Mouse (Mus musculus) CD4-positive, CD25-positive, alpha-beta regulatory T cell, adult 4 months (primary cell): ENCODE data around the gene Glt8d2. TPM values are rescaled to one million over a fixed set of nuclear protein-coding genes. Genes with fewer than 3 reads are reported as not detected.

Experiments used
- ATAC-seq: one replicate; pipeline ENCODE4 v1.8.0; 2017
- polyA plus RNA-seq, 2 experiments: library from polyadenylated mRNA; unstranded; fragments of 100-300 nt; shearing (Covaris generic); gene quantifications; one replicate each; pipeline ENCODE4 v1.2.1; 2017

The Glt8d2 gene
- polyA plus RNA-seq, 2 experiments from 2014 or later = 2.1 to 2.9 TPM

GRCm38 (mm10) chr10:82646083-82646482 is 44.4 kb downstream of the Glt8d2 start:
- ATAC-seq = no peak

DNA sequence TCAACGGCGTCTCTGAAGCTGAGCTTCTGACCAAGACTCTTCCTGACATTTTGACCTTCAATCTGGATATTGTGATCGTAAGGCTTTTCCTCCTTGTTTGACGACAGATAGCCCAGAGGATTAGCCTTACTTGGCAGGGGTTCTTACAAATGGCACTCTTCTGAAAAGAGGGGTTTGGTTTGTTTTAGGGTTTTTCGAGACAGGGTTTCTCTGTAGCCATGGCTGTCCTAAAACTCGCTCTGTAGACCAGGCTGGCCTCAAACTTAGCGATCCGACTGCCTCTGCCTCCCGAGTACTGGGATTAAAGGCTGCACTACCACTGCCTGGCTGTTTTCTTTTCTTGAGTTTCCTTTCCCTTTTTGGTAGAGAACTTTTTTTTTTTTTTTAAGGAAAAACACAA is 49.0 kb downstream of the Glt8d2 start:
- no peak for ATAC-seq

DNA sequence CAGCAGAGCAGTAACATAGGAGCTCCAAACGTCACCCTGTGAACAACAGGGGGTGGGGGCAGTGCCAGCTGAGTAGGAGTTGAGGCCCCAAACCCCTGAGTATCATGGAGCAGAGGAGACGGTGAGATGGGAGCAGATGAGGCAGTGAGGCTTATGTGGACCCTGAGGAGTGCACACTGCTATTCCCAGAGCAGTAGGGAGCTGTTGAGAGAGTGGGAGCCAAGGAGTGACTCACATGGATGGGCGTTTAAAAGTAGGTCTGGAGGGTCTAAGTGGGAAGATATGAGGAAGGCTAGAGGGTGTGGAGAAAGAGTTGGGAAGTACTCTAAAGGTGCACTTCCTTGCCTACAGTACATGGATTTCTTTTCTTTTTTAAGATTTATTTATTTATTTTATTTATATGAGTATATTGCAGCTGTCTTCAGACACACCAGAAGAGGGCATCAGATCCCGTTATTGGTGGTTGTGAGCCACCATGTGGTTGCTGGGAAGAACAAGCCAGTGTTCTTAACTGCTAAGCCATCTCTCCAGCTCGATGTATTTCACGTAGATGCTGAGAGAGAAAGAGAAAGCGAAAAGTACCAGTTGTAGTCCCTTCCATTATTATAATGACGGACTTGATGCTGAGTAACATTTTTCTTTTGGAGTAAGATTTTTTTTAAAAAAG is 51.3 kb downstream of the Glt8d2 start:
- ATAC-seq = no peak

DNA sequence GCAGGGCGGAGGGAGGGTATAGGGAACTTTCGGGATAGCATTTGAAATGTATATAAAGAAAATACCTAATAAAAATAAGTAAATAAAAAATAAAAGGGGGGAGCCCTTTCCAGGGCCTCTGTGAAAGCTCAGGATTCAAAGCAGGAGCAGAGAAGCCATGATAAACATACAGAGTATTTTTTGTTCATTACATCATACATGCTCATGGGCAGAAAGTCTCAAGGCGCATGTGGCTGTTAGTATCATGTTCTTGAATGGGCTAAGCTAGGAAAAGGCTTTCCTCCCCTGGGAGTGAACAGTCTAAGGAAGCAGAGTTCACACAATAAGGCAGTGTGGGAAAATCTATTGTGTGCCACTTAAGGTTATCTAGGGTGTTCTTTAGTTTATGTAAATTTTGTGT is 54.1 kb downstream of the Glt8d2 start:
- ATAC-seq = no peak

DNA sequence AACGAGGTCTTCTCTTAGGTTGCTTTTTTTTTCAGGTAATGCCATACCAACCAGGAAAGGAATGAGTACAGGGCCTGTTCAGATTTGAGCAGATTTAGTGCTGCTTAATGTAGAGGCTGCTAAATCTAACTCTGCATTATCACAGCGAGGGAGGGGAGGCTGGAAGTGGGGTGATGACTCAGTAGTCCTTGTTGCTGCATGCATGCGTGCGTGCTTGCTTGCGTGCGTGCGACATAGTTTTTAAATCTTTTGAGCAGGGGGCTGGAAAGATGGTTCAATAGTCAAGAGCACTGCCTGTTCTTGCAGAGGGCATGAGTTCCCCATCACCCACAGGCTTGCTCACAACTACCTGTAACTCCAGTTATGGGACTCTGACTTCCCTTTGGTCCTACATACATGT is 56.1 kb downstream of the Glt8d2 start:
- ATAC-seq = no peak

DNA sequence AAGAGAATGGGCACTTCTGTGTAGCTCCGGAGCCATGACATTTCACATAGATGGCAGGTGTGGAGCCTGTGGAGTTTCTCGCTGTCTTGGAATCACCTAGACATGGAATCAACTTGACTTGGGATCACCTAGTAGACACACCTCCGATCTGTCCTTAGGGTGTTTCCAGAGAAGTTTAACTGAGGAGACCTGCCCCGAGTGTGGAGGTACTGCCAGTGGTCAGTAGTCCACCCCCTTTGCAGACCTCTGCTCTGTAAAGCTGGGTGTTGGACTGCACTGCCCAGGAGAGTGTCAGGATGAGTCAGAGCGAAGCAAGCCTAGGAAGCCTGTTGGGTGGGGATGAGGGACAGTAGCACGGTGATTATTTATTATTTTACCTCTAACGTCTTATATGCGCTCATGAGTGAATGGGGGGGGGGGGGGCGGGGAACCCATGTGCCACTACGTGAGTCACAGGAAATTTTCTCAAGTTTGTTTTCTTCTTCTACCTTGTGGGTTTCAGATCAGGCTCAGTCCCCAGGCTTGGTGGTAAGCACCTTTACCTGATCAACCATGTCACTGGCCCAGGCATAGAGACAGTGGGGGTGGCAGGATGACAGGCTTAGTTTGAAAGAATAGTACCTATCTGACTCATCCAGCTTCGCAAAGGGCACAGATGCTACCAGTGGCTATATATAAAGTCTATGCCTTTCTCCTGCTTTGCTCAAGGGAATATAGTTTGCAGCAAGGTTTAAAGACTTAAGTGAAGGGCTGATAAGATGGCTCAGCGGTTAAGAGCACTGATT is 57.8 kb downstream of the Glt8d2 start:
- peak; percentile 49 for ATAC-seq

DNA sequence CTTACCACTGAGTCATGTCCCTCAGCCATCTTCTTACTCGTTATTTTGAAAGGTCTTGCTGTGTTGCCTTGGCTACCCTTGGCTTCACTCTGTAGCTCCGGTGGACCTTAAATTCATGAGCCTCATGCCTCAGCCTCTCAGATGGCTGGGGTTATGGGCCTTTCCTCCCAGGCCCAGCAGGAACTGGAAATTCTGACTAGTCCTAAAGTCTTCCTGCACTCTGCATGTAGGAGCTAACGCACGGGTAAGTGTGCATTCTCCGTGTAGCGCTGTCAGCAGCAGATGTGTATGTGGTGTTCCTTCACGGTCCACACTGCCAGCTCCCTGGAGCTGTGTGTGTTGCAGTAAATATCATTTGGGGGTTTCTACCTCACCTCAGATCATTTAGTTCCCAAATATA is 59.3 kb downstream of the Glt8d2 start:
- ATAC-seq = no peak

- no peak for ATAC-seq
Measured at GRCm38 (mm10) chr10:82630497-82630896, 60.0 kb downstream of the Glt8d2 start.

GRCm38 (mm10) chr10:82629586-82630255 is 60.7 kb downstream of the Glt8d2 start, which contains the start of gene Tdg:
Tdg (plus strand) TSS chr10:82629828.
- ATAC-seq = peak; percentile 85

DNA sequence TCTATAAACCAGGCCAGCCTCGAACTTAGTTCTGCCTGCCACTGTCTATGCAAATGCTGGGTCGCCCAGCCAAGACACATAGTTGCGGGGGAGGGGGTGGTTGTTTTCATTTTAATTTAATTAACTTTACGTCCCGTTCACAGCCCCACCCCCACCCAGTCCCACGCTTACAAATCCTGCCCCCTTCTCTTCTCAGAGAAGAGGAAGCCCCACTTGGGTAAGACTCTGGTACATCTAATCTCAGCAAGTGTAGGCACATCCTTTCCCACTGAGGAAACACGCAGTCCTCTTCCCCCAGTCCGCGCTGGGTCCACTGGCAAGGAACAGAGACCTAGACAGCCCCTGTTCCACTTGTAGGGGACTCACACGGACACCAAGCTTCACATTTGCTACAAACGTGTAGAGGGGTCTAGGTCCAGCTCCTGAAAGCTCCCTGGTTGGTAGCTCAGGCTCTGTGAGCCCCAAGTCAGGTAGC is 61.3 kb downstream of the Glt8d2 start:
- peak; percentile 21 for ATAC-seq

GRCm38 (mm10) chr10:82623553-82623932 is 66.9 kb downstream of the Glt8d2 start:
- peak; percentile 18 for ATAC-seq

GRCm38 (mm10) chr10:82622671-82623552 is 67.5 kb downstream of the Glt8d2 start, which contains the start of gene 1190007I07Rik:
1190007I07Rik (minus strand) TSS chr10:82623228.
- peak; percentile 78 for ATAC-seq

- peak; percentile 30 for ATAC-seq
Measured at GRCm38 (mm10) chr10:82622235-82622634, 68.2 kb downstream of the Glt8d2 start.

Other genes with a start within 250 kb of the Glt8d2 start
- 1 to 10 TPM in 1 of 2 experiments, not detected in 1; 1.2 TPM for gene Gm1553, start 198.0 kb downstream of the Glt8d2 start, polyA plus RNA-seq
- 10 to 100 TPM; 22.2 to 27.0 TPM for gene 1190007I07Rik, start 67.4 kb downstream of the Glt8d2 start, polyA plus RNA-seq
- gene Tdg, start 60.8 kb downstream of the Glt8d2 start, polyA plus RNA-seq = 10 to 100 TPM; 23.4 to 40.3 TPM
- gene Hcfc2, start 5.5 kb upstream of the Glt8d2 start, polyA plus RNA-seq = 10 to 100 TPM; 22.7 to 24.9 TPM
- gene Nfyb, start 73.5 kb upstream of the Glt8d2 start, polyA plus RNA-seq = 10 to 100 TPM; 72.3 to 84.2 TPM
- gene Txnrd1, start 143.3 kb upstream of the Glt8d2 start, polyA plus RNA-seq = 10 to 100 TPM; 17.5 to 20.6 TPM
- under 1 TPM; 0.58 to 0.98 TPM for gene Eid3, start 176.0 kb upstream of the Glt8d2 start, polyA plus RNA-seq